Mouse (Mus musculus): Measurements from ENCODE around the gene Foxp4.
A peak's percentile ranks its signal among the peaks of the same experiment; 100 is the strongest.
"Not testable (repeated sequence)": the region's sequence is repeated elsewhere in the genome, so short reads cannot be mapped to it uniquely, and the experiment has no call there.

Gene Foxp4

GRCm38 (mm10) chr17:47854908-47855307 is 69.5 kb downstream of the Foxp4 start:
- DNase-seq (ENCODE audit: extremely low spot score) = no peak

DNA sequence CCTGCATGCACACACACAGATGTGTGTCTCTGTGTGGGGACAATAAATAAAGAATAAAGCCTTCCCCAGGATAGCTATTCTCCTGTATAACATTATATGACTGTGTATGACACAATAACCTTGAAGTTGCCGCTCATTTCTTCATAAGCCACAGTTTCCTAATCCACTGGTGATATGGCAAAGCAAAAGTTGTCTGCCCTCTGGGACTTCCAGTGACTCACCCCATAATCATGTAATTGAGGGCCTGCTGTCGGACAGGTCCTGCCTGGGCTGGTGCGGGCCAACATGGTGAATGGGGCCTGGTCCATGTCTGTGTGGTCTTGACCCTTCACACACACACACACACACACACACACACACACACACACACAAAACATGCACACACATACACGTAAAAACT is 70.7 kb downstream of the Foxp4 start:
- DNase-seq (ENCODE audit: extremely low spot score) = no peak

GRCm38 (mm10) chr17:47853336-47853735 is 71.1 kb downstream of the Foxp4 start:
- no peak for DNase-seq (ENCODE audit: extremely low spot score)

DNA sequence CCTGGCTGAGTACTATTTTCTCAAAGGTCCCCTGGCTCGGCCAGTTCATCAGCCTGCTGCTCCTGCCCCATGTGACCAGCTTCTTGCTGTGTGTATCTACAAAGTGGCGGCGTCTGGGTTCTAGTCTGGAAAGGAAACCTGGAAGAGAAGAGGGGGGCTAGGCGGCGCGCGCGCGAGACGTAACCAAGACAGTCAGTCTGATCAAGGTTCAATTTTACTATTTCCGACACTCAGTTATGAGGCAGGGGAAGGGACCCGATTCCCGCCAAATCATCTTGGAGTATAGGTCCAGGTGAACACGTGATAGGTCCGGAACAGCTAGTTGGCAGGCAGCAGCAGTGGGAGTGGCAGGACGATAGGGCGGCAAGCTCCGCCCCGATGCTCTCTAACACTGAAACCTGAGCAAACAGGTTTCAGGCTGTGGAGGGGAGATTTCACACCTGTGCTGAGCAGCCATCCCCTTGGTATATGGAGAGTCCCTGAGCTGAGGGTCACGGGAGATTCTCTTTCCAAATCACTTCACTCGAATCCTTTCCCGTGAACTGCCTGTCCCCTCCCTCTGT is 72.6 kb downstream of the Foxp4 start:
- not testable (repeated sequence) for DNase-seq (ENCODE audit: extremely low spot score)

- DNase-seq (ENCODE audit: extremely low spot score) = no peak
These were observed 73.7 kb downstream of the Foxp4 start for GRCm38 (mm10) chr17:47850639-47851314.

DNA sequence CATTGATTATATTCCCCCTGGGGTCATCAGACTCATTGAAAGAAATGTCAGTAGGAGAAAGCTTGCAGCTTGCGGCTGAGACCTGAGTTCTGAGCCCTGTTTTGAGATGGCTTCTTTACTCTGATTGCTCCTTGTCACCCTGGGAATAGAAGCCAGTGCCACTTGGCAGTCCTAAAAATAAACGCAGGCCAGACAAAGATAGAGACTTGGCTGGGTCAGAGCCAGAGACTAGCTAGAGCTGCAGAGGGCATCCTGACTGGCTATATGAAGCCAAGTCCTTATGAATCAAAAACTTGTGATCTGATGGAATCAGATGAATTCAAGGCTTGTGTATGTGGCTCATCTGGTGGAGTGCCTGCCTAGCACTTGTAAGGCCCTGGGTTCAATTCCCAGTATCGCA is 74.4 kb downstream of the Foxp4 start:
- DNase-seq (ENCODE audit: extremely low spot score) = no peak

DNA sequence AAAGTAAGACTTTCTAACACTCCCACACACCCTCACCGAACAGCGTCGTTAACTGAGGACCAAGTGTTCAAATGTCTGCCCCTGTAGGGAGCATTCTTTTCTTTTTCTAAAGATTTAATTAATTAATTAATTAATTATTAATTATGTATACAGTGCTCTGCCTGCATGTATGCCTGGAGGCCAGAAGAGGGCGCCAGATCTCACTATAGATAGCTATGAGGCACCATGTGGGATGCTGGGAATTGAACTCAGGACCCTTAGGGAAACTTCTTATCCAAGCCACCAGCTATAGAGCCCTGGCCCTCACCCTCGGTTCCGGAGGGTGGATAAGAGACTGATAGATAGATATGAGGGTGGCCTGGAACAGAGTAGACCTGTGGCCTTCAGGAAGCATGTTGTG is 76.5 kb downstream of the Foxp4 start:
- DNase-seq (ENCODE audit: extremely low spot score) = no peak

DNA sequence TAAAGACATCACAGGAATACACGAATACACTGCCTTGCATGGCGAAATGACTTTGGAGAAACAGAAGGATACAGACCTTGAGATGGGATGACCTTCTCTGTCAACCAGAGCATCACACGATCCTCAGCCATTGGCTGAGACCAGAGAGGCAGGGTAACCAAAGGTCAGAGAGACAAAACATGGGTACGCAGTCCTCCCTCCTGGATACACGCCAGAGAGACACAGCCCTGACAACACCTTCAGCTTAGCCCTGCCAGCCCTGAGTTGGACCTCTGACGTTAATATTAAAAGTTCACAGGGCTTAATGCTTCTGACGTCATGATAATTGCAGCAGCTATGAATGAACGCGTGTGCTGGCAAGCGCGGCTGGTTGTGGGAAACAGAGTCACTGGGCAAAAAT is 78.8 kb downstream of the Foxp4 start:
- no peak for DNase-seq (ENCODE audit: extremely low spot score)

- DNase-seq (ENCODE audit: extremely low spot score) = no peak
These were observed 81.0 kb downstream of the Foxp4 start for GRCm38 (mm10) chr17:47843465-47843864.

- no peak for DNase-seq (ENCODE audit: extremely low spot score)
These were observed 82.4 kb downstream of the Foxp4 start for GRCm38 (mm10) chr17:47841931-47842623.

- no peak for DNase-seq (ENCODE audit: extremely low spot score)
These were observed 82.9 kb downstream of the Foxp4 start for GRCm38 (mm10) chr17:47841521-47841920.

GRCm38 (mm10) chr17:47837808-47838207 is 86.6 kb downstream of the Foxp4 start:
- DNase-seq (ENCODE audit: extremely low spot score) = no peak

- no peak for DNase-seq (ENCODE audit: extremely low spot score)
These were observed 90.0 kb downstream of the Foxp4 start, which contains the start of gene Mdfi for GRCm38 (mm10) chr17:47834482-47834767. Mdfi (minus strand) TSS chr17:47834691.

- peak; percentile 38 for DNase-seq (ENCODE audit: extremely low spot score)
These were observed 90.6 kb downstream of the Foxp4 start for GRCm38 (mm10) chr17:47833628-47834481.

DNA sequence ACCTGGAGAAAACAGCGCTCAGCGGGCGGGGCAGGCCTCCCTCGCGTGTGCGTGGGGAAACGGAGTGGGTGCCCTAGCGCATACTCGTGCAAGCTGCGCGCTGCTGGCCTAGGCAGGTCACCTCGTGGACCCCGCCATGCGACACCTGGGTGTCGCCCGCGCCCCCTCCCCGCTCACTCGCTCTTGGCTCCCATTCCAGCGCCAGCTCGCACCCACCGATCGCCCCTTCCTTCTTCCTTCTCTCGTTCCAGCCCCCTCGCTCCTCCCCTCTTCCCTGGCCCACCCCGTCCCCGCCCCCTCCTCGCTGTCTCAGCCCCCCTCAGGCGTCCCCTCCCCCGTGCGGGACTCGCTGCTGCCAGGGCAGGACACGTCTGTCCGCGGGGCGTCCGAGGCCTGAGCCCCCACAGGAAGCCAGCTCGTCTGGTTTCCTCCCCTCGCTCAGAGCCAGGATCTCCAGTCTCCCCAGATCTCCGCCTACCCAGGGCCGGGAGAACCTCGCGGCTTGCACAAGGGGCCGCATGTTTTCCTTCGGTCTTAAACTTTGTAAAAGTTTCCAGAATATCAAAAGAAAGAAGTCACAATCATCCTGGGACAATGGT is 91.3 kb downstream of the Foxp4 start:
- peak; percentile 84 for DNase-seq (ENCODE audit: extremely low spot score)

- peak; percentile 55 for DNase-seq (ENCODE audit: extremely low spot score)
These were observed 91.9 kb downstream of the Foxp4 start for GRCm38 (mm10) chr17:47832501-47833028.

- DNase-seq (ENCODE audit: extremely low spot score) = no peak
These were observed 92.7 kb downstream of the Foxp4 start for GRCm38 (mm10) chr17:47831772-47832171.

DNA sequence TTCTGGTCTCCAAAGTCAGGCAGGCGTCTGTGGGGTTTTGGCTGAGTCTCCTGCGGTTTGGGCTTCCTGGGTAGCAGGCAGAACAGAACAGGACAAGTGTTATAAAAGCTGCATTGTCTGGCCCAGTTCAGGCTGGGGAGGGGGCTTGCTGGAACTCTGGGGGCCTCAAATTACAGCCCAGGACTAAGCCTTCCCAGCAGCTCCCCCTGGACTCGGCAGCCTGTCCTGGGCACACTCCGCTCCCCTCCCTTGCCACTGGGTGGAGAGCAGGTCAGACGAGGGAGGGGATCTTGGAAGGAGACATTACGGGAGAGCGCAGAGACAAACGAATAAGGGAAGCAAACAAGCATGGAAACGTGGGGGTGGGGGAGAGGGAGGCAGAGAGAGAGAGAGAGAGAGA is 93.3 kb downstream of the Foxp4 start:
- peak; percentile 66 for DNase-seq (ENCODE audit: extremely low spot score)

GRCm38 (mm10) chr17:47821339-47821738 is 103.1 kb downstream of the Foxp4 start:
- no peak for DNase-seq (ENCODE audit: extremely low spot score)

GRCm38 (mm10) chr17:47818038-47818725 is 106.3 kb downstream of the Foxp4 start:
- no peak for DNase-seq (ENCODE audit: extremely low spot score)
